Mouse (Mus musculus) lung, adult 2 months (tissue): Measurements from ENCODE around the gene Tcf7l2. TPM values are rescaled to one million over a fixed set of nuclear protein-coding genes. Genes with fewer than 3 reads are reported as not detected.
A peak's percentile ranks its signal among the peaks of the same experiment; 100 is the strongest.

Experiments used
- DNase-seq: peaks from one replicate; pipeline ENCODE4 v3.0.0; 2022
- H3K4me1 ChIP-seq: fragments of 200-500 bp; 2 replicates; pipeline ENCODE4 v1.6.1; 2011; ENCODE audit warnings: low read length; ENCODE audit not compliant: control insufficient read depth, insufficient read depth
- H3K4me3 ChIP-seq: fragments of 200-500 bp; replicated peaks from 2 replicates; pipeline ENCODE3; 2011; ENCODE audit warnings: low read depth, mild to moderate bottlenecking, control low read depth, low read length; ENCODE audit errors: extremely low read depth
- CTCF ChIP-seq: fragments of 200-500 bp; IDR thresholded peaks from 2 replicates; pipeline ENCODE4 v1.5.1; 2011; ENCODE audit warnings: mild to moderate bottlenecking, low read length, control low read depth; ENCODE audit not compliant: insufficient read depth
- POLR2A ChIP-seq: fragments of 200-500 bp; IDR thresholded peaks from 2 replicates; pipeline ENCODE4 v1.6.1; 2011; ENCODE audit warnings: low read depth, mild to moderate bottlenecking, control low read depth, low read length, borderline replicate concordance; ENCODE audit errors: extremely low read depth
- WGBS: fragments of 180-500 bp; shearing (Covaris S2); methylation state at CpG from one replicate; pipeline ENCODE4 v1.1.7; 2018; 5-methylcytosine and 5-hydroxymethylcytosine counted together
- polyA plus RNA-seq: library from polyadenylated mRNA; depleted of rRNA; stranded (reverse); fragments of >200 nt; gene quantifications from 2 replicates; pipeline ENCODE4 v1.2.3, GENCODE M21; 2012

Tcf7l2 gene
- polyA plus RNA-seq, 1 experiment, result 18.5 TPM

GRCm38 (mm10) chr19:55871496-55871895 lies 129.9 kb downstream of the Tcf7l2 start:
- WGBS, result 75% methylated on average over 3 of the region's 3 CpGs
- TF ChIP-seq CTCF, result no peak
- TF ChIP-seq POLR2A, result no peak

DNA sequence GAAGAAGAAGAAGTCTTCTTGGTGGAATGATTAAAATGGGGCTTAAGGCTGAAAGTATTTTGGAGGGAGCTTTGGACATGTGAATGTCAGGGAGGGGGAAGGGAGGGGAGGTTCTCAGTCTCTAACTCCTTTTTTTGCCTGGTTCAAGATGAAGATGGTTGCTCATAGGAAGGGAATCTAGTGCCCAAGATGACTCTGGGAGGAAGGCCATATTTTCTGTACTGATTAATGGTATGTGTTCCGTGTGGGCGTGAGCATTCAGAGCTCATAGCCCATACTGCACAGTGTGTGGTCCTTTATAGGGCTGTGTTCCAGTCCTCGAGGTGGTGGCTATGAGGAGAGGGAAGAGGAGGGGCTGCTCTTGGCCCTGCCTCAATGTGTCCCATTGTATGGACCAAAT lies 131.6 kb downstream of the Tcf7l2 start:
- WGBS, result 79% methylated on average over 3 of the region's 3 CpGs
- TF ChIP-seq POLR2A (no peak), CTCF (no peak)
- H3K4me1 ChIP-seq, result peaks cover 10% of the 10 kb centered on the region
- no peak overlapping the region for H3K4me3 ChIP-seq
- no peak for DNase-seq

More at GRCm38 (mm10) chr19:55871496-55871895, 129.9 kb downstream of the Tcf7l2 start:
- Histone ChIP-seq H3K4me3 (no peak overlapping the region), H3K4me1 (peaks cover 7% of the 10 kb centered on the region)
- DNase-seq, result no peak

GRCm38 (mm10) chr19:55876501-55876900 lies 134.9 kb downstream of the Tcf7l2 start:
- no peak for TF ChIP-seq CTCF
- TF ChIP-seq POLR2A, result no peak
- DNase-seq, result peak; percentile 27
- Histone ChIP-seq H3K4me3 (no peak overlapping the region), H3K4me1 (peaks cover 8% of the 10 kb centered on the region)
- 18% methylated on average over 3 of the region's 3 CpGs for WGBS

GRCm38 (mm10) chr19:55877404-55877915 lies 135.8 kb downstream of the Tcf7l2 start:
- peak; percentile 88 for TF ChIP-seq CTCF
- TF ChIP-seq POLR2A, result no peak
- WGBS, result 73% methylated on average over 7 of the region's 7 CpGs
- DNase-seq, result peak; percentile 66
- Histone ChIP-seq H3K4me1 (peaks cover 8% of the 10 kb centered on the region), H3K4me3 (no peak overlapping the region)

GRCm38 (mm10) chr19:55880664-55881359 lies 139.2 kb downstream of the Tcf7l2 start:
- peaks cover 8% of the 10 kb centered on the region for H3K4me1 ChIP-seq
- 72% methylated on average over 13 of the region's 13 CpGs for WGBS
- TF ChIP-seq CTCF (no peak), POLR2A (no peak)
- H3K4me3 ChIP-seq, result no peak overlapping the region
- no peak for DNase-seq

DNA sequence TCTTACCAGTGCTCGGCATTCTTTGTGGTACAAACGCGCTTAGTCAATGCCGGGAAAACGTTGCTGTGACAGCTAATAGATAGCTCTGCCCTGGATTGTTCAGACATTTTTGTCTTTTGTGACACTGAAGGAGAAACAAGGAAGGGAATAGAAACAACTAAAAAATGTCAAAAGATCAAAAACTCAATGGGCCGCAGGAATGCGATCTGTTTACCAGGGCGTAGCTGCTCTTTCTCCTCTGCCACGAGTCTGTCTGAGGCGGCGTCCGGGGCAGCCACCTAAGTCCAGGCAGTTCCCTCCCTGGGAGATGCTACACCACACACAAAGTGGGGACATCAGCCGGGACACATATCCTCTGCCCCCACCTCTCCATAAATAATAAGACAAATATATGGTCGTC lies 144.9 kb downstream of the Tcf7l2 start:
- Histone ChIP-seq H3K4me1 (no peaks in the 10 kb centered on the region), H3K4me3 (no peak overlapping the region)
- DNase-seq, result no peak
- TF ChIP-seq POLR2A (no peak), CTCF (no peak)
- WGBS, result 79% methylated on average over 14 of the region's 14 CpGs

DNA sequence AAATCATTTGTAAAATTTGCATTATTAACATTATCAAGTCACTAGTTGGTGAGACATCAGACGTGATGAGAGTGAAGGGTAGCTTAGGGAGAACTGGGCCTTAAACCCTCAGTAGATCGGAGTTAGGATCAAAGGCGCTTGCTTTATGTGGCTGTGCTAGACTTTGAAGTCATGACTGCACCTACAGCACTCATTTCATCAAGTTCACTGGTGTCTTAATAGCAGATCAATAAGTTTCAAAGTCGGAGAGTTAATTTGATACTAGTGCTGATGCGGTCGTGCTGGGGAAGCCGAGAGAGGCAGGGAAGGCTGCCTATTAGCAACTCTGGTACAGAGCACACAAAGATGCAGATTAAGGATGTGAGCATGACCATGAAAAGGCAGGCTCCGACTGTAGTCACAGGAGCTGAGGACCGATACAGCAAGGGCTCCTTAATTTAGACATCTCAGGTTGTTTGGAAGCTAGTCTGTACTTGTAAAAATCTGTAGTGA lies 150.1 kb downstream of the Tcf7l2 start:
- DNase-seq, result no peak
- TF ChIP-seq POLR2A (no peak), CTCF (no peak)
- Histone ChIP-seq H3K4me3 (no peak overlapping the region), H3K4me1 (peaks cover 4% of the 10 kb centered on the region; the same call in 1 of the 2 replicates)
- 89% methylated on average over 9 of the region's 9 CpGs for WGBS

DNA sequence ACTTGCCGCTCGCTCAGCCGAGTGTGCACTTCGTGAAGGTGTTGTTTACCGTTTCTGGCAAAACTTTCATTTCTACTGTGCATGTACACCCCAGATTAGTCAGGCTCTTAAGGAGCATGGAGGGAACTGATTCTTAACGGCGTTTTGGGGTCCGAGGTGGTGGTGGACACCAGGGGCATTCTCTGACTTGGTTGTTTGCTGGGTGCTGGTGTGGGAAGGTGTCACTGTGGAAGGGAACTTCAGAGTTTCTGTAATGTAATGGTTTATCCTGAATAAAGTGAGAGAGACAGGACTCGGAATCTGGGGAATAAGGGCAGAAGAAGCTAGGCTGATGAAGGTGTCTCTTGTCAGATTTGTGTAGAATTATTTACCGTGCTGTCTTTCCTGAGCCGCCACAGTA lies 151.9 kb downstream of the Tcf7l2 start:
- no peak for TF ChIP-seq CTCF
- no peak for TF ChIP-seq POLR2A
- 94% methylated on average over 11 of the region's 11 CpGs for WGBS
- peaks cover 4% of the 10 kb centered on the region; the same call in 1 of the 2 replicates for H3K4me1 ChIP-seq
- no peak for DNase-seq
- no peak overlapping the region for H3K4me3 ChIP-seq

GRCm38 (mm10) chr19:55894396-55894795 lies 152.8 kb downstream of the Tcf7l2 start:
- 94% methylated on average over 9 of the region's 9 CpGs for WGBS
- Histone ChIP-seq H3K4me3 (no peak overlapping the region), H3K4me1 (peaks cover 4% of the 10 kb centered on the region; the same call in 1 of the 2 replicates)
- no peak for DNase-seq
- TF ChIP-seq POLR2A (no peak), CTCF (no peak)

- peak overlapping the region; percentile 49 for H3K4me3 ChIP-seq
- TF ChIP-seq POLR2A (no peak), CTCF (no peak)
- peaks cover 4% of the 10 kb centered on the region; the same call in 1 of the 2 replicates for H3K4me1 ChIP-seq
- 1% methylated on average over 27 of the region's 27 CpGs for WGBS
- peak; percentile 38 for DNase-seq
Measured at GRCm38 (mm10) chr19:55895317-55895716, 153.7 kb downstream of the Tcf7l2 start.
